Mouse (Mus musculus) heart, postnatal 4 days (tissue): ENCODE results near the gene Acsl3. TPM values are rescaled to one million over a fixed set of nuclear protein-coding genes. Genes with fewer than 3 reads are reported as not detected.
A peak's percentile ranks its signal among the peaks of the same experiment; 100 is the strongest.

Experiments used
- DNase-seq: peaks from one replicate; pipeline ENCODE4 v3.0.0; 2021
- total RNA-seq, 2 experiments: library from RNA; stranded (reverse); gene quantifications; 2 replicates each; pipeline ENCODE4 v1.2.3; 2021

Acsl3 gene
- total RNA-seq, 2 experiments from 2014 or later = 26.2 to 26.8 TPM

- no peak for DNase-seq
These were observed 30.5 kb downstream of the Acsl3 start for GRCm38 (mm10) chr1:78688149-78688548.

- DNase-seq = no peak
These were observed 37.1 kb downstream of the Acsl3 start for GRCm38 (mm10) chr1:78694503-78695258.

GRCm38 (mm10) chr1:78696305-78696704, 38.7 kb downstream of the Acsl3 start:
- DNase-seq = no peak

- DNase-seq = no peak
These were observed 39.3 kb downstream of the Acsl3 start for GRCm38 (mm10) chr1:78696903-78697302.

- no peak for DNase-seq
These were observed 40.5 kb downstream of the Acsl3 start for GRCm38 (mm10) chr1:78698138-78698537.

- no peak for DNase-seq
These were observed 44.1 kb downstream of the Acsl3 start for GRCm38 (mm10) chr1:78701740-78702139.

- peak; percentile 15 for DNase-seq
These were observed 44.8 kb downstream of the Acsl3 start for GRCm38 (mm10) chr1:78702282-78702963.

- no peak for DNase-seq
These were observed 45.3 kb downstream of the Acsl3 start for GRCm38 (mm10) chr1:78702964-78703285.

- no peak for DNase-seq
These were observed 48.7 kb downstream of the Acsl3 start for GRCm38 (mm10) chr1:78706338-78706737.

GRCm38 (mm10) chr1:78707280-78707679, 49.7 kb downstream of the Acsl3 start:
- peak; percentile 27 for DNase-seq

GRCm38 (mm10) chr1:78710026-78710425, 52.4 kb downstream of the Acsl3 start:
- DNase-seq = no peak

GRCm38 (mm10) chr1:78710613-78711329, 53.1 kb downstream of the Acsl3 start:
- DNase-seq = no peak

GRCm38 (mm10) chr1:78724458-78725190, 67.0 kb downstream of the Acsl3 start:
- DNase-seq = peak; percentile 87

GRCm38 (mm10) chr1:78725191-78725490, 67.5 kb downstream of the Acsl3 start:
- DNase-seq = no peak

GRCm38 (mm10) chr1:78725617-78726223, 68.1 kb downstream of the Acsl3 start:
- DNase-seq = peak; percentile 19

GRCm38 (mm10) chr1:78730114-78730720, 72.6 kb downstream of the Acsl3 start:
- DNase-seq = no peak

GRCm38 (mm10) chr1:78732290-78732689, 74.7 kb downstream of the Acsl3 start:
- no peak for DNase-seq

GRCm38 (mm10) chr1:78734261-78735000, 76.8 kb downstream of the Acsl3 start:
- DNase-seq = peak; percentile 39

- DNase-seq = no peak
These were observed 80.0 kb downstream of the Acsl3 start for GRCm38 (mm10) chr1:78737646-78738045.

GRCm38 (mm10) chr1:78740676-78741075, 83.1 kb downstream of the Acsl3 start:
- DNase-seq = no peak

GRCm38 (mm10) chr1:78742198-78742597, 84.6 kb downstream of the Acsl3 start:
- no peak for DNase-seq
